Mouse (Mus musculus): ENCODE measurements around the gene Magi1.

- TF ChIP-seq GATA1 (IDR thresholded peaks at IDR 0.05; ENCODE audit: borderline replicate concordance, low read length) = no peak
- TF ChIP-seq FLI1 (IDR thresholded peaks at IDR 0.05; ENCODE audit: low read length) = no peak
Measured at GRCm38 (mm10) chr6:94282301-94283241, 1.1 kb downstream of the Magi1 start.

Data from megakaryocyte, embryonic 14.5 days (primary cell).